Mouse (Mus musculus): ENCODE measurements at regions not wholly inside any gene's neighbourhood (a gene's known extent, or its start where the extent isn't known, plus 50 kb on each side); places are given as distances from the start of the nearest gene placed in this dataset.
A peak's percentile ranks its signal among the peaks of the same experiment; 100 is the strongest.

DNA sequence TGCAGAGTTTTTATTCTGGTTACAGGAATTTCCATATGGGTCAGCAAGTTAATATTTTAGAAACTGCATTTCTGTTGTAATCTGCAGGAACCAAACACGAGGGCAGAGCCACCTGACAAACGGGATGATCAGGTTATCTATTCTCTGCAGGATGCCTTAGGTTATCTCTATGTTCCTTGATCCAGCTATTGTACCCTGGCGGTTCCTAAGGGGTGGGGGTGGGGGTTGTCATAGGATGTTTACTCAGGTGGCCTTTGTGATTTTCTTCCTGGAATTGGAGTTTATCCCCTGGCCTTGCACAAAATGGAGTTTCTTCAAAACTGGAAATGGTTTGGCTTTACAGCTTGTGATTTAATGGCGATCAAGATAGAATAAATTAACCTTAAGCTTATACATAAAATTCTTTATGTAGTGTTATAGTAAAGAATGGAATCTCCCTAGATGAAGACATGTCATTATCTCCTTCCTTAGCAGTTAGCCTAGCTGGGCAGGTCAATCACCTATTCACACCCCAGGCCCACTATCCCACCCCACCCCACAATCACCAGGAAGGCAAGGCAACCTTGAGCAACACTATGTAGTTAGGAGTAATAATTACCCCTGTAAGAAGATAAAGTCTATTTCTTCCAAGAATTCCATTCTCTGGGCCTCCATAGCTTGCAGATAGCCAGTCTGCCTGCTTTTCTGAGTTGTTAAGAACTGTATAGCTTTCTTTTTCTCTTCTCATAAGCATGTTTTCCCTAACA, 192.3 kb upstream of the B430218F22Rik start:
- no peak for DNase-seq

DNA sequence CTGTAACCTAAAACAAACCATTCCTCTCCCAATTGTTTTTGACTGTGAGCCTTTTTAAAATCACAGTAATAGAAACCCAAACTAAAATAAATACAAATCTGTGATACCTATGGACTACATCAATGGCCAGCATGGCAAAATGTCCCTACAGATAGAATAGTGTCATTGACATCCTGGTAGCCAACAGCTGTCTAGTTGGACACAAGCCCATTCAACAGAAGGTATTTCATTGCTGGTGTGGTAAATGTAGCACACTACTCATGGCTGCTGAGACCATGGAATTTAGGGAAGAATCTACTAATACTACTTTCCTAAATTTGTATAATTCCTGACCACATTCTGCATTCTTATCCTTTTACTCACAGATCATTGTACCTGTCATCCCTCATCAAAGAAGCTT, 178.3 kb upstream of the B430218F22Rik start:
- no peak for DNase-seq

DNA sequence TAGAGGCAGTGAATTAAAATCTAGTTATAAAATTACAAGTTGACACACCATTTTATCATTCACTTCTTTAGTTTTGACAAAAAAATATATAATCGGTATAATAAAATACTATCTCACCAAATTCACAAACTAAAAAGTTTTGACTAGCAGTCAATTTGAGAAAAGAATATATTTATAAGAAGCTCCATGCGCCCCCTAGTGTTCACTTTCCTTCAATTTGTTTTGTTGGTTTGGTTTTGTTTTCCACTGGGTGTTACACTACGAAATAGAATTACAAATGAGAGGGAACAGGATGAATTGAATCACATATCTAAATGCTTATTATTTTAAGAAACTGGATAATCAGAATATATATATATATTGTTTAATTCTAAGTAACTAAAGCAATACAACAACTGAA, 159.1 kb upstream of the B430218F22Rik start:
- DNase-seq = peak in 1 of 2 experiments; percentile 1

DNA sequence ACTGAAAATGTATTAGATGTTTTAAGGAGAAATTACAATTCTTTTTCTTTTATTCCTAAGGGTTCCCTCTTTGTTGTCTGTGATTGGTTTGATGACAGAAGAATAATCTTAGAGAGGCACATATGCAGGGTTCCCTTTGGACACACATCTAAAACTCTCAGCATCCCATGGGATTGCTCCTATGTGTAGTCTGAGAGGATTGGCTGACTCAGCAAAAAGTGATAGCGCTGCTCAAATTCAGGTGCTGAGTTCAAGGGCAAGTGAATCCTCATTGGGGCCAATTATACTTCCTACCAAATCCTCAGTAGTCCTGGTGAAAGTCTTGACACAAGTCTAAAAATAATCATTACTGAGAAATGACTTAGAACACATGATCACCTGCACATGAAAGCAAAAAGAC, 148.5 kb upstream of the B430218F22Rik start:
- DNase-seq = no peak

DNA sequence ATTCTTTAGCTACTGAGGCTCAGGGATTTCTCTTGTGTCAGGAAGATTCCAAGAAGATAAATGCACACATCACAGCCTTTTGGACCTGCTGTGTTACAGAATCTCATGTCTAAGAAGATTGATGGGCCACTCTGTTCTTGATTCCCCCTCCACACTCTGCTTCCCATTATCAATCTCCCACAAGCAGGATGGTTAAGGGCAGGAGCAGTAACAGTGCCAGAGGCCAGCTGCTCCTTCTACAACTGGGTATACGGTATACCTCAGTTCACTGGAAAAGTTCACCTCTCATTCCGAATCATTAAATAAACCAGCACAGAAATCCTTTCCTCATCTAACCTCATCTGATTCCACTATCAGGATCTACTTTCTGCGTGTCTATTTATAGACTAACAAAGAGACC, 141.8 kb upstream of the B430218F22Rik start:
- no peak for DNase-seq

DNA sequence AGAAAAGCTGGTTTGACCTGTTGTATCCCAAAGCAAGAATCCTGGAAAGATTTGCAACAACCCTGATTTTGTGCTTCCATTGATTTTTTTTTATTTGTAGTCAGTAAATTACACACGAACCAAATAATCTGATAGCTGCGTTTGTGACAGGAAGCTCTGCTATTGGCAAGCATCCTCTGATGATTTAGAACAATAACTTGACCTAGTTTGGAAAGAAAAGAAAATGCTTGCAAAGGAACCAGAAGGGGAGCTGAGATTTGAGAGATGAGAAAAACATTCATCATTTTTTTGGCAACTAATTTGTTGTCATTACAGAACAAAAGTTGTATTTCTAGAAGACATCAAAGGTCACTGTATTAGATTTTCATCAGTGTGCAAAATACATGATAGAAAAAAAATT, 140.9 kb upstream of the B430218F22Rik start:
- DNase-seq = no peak

DNA sequence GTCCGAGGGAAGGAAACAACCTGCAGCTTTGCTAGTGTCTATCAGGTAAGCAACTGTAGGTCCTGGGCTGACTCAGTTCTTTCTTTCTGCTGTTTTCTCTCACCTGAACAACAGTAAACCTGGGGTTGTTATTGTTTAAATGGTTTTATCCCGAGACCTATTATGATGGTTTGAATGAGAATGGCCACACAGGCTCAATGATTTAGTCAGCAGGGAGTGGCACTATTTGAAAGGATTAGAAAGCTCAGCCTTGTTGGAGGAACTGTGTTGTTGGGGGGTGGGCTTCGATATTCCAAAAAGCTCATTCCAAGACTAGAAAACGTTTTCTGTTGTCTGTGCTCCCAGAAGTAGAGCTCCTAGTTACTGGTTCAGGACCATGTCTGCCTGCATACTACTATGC, 126.8 kb upstream of the B430218F22Rik start:
- no peak for DNase-seq

DNA sequence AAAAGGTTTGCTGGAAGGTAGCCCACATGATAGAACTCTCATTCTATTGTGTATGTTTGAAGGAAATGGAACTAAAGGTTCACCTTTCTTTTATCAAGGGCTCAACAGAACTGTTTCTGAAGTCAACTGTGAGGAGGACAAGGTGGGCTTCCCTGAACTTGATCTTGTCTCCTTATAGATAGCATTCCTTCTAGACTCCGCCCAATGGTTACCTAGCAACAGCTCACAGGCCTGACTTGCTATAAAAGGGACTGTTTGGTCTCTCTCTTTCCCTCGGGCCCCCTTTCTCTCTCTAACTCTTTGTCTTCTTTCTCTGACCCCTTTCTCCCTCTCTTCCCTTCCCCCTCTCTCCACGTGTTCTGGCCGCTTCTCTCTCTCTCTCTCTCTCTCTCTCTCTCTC, 123.5 kb upstream of the B430218F22Rik start:
- DNase-seq = no peak

DNA sequence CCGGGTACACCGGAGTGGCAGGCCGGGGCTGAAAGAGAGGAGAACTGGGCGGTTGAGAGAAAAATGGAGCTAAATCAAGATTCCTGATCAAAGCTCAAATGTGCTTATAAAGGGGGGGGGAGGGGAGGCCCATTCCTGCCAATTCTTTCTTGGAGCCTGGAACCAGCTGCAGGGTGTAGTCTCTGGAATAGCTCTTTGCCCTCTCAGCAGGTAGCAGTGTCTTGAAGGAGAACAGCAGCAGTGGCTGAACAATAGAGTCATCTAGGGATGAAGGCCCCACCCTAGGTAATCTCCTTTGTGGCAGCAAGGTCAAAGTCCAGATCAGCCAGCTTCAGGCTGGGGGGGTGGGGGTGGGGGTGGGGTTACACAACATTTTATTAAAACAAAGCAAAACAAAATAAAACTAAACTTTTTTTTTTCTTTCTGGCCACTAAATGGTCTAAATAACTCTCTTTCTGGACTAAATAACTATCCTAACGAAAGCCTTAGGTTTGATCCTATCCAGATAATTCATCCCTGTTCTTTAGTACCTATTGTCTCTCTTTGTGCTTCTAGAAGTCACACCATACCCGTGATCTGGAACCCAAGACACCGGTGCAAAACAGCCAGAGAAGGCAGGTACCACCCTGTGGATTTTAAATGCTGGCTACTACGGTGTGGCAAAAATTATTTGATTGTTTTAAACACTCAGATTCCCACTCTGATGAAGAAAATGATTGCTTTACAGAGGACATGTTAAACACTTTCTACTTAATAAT, 120.5 kb upstream of the B430218F22Rik start:
- DNase-seq = no peak

DNA sequence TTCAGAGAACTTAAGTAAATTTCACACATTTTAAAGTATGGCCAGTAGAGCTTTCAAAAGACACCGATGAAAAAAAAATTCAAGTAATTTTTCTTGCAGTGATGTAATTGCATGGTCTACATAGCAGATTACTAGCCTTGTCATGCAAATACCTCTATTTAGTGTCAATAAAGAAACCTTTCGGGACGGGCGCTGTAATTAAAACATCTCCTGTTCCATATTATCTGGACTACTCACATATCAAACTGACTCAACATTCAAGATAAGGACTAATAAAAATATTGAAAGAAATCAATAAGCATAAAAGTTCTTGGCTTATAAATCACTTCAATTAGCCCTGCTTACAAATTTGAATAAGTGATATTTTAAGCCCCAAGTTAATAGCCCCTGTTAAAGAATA, 113.5 kb upstream of the B430218F22Rik start:
- no peak for DNase-seq

DNA sequence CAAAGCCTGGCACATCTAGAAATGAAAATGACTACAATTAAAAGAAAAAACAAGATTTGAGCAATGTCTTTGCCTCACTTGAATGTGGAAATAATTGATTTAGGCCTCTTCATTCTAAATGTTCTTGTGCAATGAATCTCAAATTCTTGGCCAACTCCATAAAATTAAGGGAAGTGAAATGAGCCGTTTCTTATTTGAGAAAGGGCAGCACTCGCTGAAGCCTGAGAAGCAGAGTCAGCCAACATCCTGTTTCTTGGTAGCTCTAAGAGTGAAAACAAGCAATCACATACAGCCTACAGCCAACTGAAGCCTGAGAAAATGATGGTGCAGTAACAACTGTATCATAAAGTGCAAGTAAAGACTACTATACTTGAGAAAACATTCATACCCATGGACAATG, 105.5 kb upstream of the B430218F22Rik start:
- DNase-seq = no peak

DNA sequence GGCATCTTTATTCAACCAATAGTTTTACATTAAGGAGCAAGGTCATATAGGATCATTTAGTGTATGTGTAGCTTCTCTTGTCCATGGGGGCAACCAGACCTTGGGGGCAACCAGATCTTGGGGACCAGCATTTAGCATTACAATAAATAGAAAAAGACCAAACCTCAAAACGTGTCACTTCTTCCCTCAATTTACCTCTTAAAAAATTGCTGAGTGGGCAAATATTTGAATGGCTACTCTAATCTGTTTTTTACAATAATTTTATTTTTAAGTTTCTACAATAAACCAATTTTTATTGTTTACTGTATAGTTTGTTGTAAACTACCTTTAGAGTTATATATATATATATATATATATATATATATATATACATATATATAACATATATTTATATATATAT, 92.7 kb upstream of the B430218F22Rik start:
- DNase-seq = no peak

DNA sequence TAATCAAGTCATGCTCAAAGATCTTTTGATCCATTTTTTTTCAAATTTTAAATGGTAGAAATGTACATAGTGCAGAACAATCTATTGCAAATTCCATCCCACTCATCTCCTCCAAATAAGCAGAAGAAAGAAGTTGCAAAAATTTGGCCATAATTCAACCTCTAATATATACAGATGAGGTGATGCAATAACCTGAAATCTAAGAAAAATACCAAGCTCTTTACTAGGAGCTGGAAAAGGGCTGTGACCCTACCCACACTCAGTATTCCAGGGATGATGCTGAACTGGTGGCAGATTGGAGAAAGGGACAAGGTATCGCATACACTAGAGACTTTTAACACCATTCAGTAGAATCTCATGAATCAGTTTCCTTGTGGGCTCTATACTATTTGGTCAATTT, 76.3 kb upstream of the B430218F22Rik start:
- DNase-seq = no peak

DNA sequence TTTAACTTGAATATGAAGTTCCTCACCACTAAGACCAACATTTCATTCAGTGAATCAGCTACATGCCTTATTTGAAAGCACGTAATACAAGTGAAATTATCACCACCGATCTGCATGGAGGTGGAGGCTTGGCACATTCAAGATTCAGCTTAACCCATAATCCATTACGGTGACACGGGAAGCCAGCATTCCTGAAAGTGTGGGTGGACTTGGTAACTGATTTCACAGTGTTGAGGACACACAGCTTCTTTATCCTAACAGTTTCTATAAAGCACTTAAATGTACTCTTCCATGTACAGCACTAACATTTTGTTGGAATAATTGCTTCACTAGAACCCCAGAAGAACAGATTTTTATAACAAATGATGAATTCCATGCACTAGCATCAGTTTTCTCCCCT, 72.8 kb upstream of the B430218F22Rik start:
- DNase-seq = no peak
